Mouse (Mus musculus): ENCODE measurements around the gene Dhcr24. TPM values are rescaled to one million over a fixed set of nuclear protein-coding genes. Genes with fewer than 3 reads are reported as not detected.

Dhcr24 gene
- polyA plus RNA-seq, 1 experiment from 2014 or later, result 11.0 TPM

DNA sequence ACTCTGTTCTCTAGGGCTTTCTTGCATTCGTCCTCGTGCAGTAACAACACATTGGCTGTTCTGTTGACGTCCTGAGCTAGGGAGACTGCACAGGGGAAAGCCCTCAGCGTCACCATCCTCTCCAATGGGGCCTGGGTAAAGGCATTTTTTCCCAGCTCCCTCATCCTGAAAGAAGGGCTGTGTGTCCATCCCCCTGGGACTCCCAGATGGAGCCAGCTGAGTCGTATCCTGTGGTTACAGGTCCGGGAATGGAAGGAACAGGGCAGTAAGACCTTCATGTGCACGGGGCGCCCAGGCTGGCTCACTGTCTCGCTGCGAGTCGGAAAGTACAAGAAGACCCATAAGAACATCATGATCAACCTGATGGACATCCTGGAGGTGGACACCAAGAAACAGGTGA lies 3.3 kb downstream of the Dhcr24 start:
- DNase-seq (ENCODE audit: low spot score), result no peak
- peak overlapping the region; percentile 98; the same call in 1 of the 2 replicates for H3K4me3 ChIP-seq

DNA sequence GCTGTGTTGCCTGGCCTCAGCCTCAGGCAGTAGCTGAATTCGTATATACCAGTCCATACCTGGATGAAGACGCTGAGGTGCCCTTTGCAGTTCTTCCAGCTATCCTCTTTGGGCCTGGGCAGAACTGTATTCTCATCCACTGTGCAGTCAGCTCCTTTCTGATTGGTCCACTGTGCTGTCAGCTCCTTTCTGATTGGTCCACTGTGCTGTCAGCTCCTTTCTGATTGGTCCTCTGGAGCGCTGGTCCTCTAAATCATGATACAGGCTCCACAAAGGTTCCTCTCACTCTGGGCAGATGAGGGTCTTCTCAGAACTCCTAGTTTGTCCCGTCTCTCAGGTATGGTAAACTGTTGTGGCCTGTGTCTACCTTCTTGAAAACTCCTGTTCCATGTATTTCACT lies 8.8 kb downstream of the Dhcr24 start:
- H3K4me1 ChIP-seq, result no peaks in the 10 kb centered on the region
- no peaks in the 10 kb centered on the region for H3K9me3 ChIP-seq (replicated peaks)
- peaks cover 100% of the 10 kb centered on the region for H3K36me3 ChIP-seq
- WGBS, result 90% methylated on average over 4 of the region's 4 CpGs
- H3K4me3 ChIP-seq, result no peak overlapping the region
- no peak for DNase-seq (ENCODE audit: low spot score)
- peaks cover 10% of the 10 kb centered on the region for H3K27me3 ChIP-seq (ENCODE audit: low read depth, poor library complexity, severe bottlenecking)
- H3K27ac ChIP-seq (replicated peaks), result no peak overlapping the region

More for the DNA sequence above, 3.3 kb downstream of the Dhcr24 start:
- Histone ChIP-seq H3K27me3 (ENCODE audit: low read depth, poor library complexity, severe bottlenecking) (peaks cover 30% of the 10 kb centered on the region), H3K9me3 (replicated peaks) (no peaks in the 10 kb centered on the region), H3K4me1 (peaks cover 46% of the 10 kb centered on the region), H3K36me3 (peaks cover 62% of the 10 kb centered on the region), H3K27ac (replicated peaks) (no peak overlapping the region)
- WGBS, result 93% methylated on average over 11 of the region's 11 CpGs

DNA sequence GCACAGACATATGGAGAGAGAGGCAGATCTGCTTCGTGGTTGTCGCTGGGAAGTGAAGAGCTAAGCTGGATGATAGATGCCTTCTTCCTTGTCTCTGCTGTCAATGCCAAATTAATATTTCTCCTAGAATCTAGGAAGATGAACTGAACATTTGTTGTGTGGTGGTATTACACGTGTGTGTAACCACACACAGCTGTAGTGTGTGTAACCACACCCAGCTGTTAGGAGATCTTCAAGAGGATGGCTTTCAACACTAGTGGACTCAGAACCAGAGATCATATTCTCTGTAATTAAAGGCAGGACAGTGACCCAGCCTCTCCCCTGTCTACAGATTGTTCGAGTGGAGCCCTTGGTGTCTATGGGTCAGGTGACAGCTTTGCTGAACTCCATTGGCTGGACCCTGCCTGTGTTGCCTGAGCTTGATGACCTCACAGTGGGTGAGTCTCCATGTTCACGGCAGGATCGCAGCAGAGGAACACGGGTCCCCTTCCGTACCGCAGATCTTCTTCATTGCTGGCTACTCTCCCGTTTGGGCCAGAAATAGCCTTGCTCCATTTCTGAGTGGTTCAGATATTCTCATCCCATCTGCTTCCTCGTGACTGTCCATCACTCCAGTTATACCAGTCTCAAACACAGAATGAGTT lies 10.4 kb downstream of the Dhcr24 start:
- no peak overlapping the region for H3K4me3 ChIP-seq
- DNase-seq (ENCODE audit: low spot score), result no peak
- H3K27me3 ChIP-seq (ENCODE audit: low read depth, poor library complexity, severe bottlenecking), result no peaks in the 10 kb centered on the region
- 93% methylated on average over 11 of the region's 11 CpGs for WGBS
- no peaks in the 10 kb centered on the region for H3K9me3 ChIP-seq (replicated peaks)
- H3K36me3 ChIP-seq, result peaks cover 100% of the 10 kb centered on the region
- no peak overlapping the region for H3K27ac ChIP-seq (replicated peaks)
- H3K4me1 ChIP-seq, result no peaks in the 10 kb centered on the region

DNA sequence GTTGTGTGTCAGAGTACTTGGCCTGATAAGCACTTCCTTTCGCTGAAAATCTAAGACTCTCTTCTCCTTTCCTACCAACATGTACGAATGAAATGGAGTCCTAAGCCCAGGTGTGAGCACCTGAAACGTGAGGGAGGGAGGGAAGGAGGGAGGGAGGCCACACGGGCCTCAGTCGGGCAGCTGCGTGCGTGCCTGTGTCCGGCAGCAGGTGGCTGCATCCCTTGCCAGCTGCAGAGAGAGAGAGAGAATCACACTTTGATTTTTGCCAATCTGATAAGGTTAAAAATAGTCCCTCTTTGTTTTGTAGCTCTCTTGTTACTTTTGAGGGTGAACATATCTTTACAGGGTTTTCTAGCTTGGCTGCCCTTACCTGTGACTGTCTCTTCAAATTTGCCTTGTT lies 14.2 kb downstream of the Dhcr24 start:
- Histone ChIP-seq H3K4me3 (no peak overlapping the region), H3K27me3 (ENCODE audit: low read depth, poor library complexity, severe bottlenecking) (no peaks in the 10 kb centered on the region), H3K36me3 (peaks cover 100% of the 10 kb centered on the region), H3K4me1 (no peaks in the 10 kb centered on the region), H3K27ac (replicated peaks) (no peak overlapping the region), H3K9me3 (replicated peaks) (no peaks in the 10 kb centered on the region)
- DNase-seq (ENCODE audit: low spot score), result no peak
- WGBS, result 91% methylated on average over 8 of the region's 8 CpGs

DNA sequence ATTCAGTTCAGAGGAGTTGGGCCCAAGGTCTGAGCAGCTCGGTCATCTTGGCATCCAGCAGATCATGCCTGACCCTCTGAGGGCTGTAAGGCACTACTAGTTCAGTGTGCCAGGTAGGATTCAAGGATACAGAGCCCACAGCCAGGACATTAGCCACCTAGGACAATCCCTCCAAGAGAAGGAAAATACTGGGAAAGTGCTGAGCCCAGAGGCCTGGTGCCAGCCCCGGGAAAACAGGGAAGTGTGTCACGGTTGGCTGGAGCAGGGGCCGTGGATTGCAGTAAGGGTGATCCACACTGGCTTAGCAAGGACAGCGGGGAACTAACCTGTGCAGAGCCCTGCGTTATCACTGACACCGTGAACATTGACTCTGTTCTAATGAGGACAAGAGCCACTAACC lies 16.7 kb downstream of the Dhcr24 start:
- Histone ChIP-seq H3K4me1 (no peaks in the 10 kb centered on the region), H3K9me3 (replicated peaks) (no peaks in the 10 kb centered on the region), H3K4me3 (no peak overlapping the region), H3K27me3 (ENCODE audit: low read depth, poor library complexity, severe bottlenecking) (no peaks in the 10 kb centered on the region), H3K36me3 (peaks cover 100% of the 10 kb centered on the region), H3K27ac (replicated peaks) (no peak overlapping the region)
- no peak for DNase-seq (ENCODE audit: low spot score)
- 76% methylated on average over 7 of the region's 7 CpGs for WGBS

DNA sequence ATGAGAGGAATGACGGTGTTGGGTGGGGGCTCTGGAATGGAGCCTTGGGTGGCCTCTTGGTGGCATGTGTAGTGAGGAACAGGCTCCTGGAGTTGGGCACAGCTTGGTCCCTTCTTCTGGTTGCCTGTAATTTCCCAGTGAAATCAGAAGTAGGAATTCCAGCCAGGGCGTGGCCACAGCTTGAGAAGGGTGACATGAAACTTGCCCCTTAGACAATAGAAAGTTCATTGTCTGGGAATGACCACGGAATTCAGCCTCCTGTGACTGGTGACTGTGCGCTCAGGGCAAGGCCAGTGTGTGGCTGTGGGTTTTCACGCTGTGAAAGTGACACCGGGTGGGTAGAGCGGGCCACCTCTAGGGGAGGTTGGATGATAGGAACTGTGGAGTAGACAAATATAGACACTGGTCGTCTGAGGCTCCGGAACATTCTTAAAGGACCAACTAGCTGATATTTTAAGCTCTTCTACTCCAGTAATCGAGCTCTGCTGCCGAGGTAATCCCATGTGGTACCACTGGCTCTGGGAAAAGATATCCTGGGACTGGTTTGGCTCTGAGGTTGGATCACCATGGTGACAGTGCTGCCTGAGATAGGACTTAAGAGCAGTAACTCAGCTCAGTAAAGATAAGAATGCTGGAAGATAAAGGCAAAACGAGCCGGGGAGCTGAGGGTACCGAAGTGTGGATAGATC lies 20.5 kb downstream of the Dhcr24 start:
- Histone ChIP-seq H3K36me3 (peaks cover 100% of the 10 kb centered on the region), H3K9me3 (replicated peaks) (no peaks in the 10 kb centered on the region), H3K4me3 (no peak overlapping the region), H3K27ac (replicated peaks) (no peak overlapping the region), H3K4me1 (no peaks in the 10 kb centered on the region), H3K27me3 (ENCODE audit: low read depth, poor library complexity, severe bottlenecking) (no peaks in the 10 kb centered on the region)
- no peak for DNase-seq (ENCODE audit: low spot score)
- 92% methylated on average over 14 of the region's 14 CpGs for WGBS

DNA sequence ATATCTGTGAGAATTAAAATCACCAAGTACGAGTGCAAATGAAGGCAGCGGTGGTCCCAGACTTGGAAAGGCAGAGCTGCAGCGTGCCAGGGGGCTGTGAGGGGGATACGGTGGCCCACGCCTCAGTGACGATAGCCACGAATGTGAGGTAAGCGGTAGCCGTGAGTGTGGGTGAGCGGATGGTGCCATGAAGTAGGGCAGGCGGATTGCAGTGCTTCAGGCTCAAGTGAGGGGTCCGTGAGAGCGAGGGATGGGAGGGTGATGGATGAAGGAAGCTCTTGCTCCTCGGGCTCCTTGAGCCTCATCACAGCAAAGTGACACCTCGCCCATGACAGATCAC lies 21.0 kb downstream of the Dhcr24 start:
- Histone ChIP-seq H3K4me3 (no peak overlapping the region), H3K4me1 (no peaks in the 10 kb centered on the region), H3K36me3 (peaks cover 100% of the 10 kb centered on the region), H3K9me3 (replicated peaks) (no peaks in the 10 kb centered on the region), H3K27ac (replicated peaks) (no peak overlapping the region), H3K27me3 (ENCODE audit: low read depth, poor library complexity, severe bottlenecking) (no peaks in the 10 kb centered on the region)
- WGBS, result 95% methylated on average over 15 of the region's 15 CpGs
- no peak for DNase-seq (ENCODE audit: low spot score)

DNA sequence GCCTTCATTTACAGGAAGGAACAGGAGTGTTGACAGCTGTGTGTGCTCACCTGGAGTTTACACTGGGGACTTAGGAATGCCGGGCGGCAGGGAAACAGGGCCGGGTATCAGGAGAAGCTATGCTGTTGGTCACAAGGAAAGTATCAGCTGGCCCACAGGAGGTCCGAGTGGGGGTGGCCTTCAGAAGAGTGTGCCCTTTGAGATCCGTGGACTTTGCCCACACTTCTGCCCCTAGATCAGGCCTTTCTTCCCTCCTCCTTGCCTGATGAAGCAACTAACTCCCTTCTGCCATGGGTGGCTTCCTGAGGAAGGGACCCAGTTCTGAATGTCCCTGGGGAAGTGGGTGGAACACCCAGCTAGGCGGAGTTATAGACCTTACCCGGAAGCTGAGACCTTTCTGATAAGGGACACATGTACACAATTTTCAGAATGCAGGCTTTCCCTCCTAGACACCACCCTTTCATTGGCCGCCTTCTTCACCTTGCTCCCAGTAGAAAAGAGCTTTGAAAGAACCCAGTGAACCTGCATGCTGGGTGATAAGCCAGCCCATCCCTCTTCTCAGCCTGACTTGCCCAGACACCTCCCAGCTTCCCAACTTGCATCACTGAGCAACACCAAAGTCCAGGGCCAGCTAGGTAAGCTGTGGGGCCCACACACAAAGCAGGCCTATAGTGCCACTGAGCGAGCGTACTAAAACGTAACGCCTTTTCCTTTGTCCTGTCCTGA lies 21.8 kb downstream of the Dhcr24 start:
- no peak for DNase-seq (ENCODE audit: low spot score)
- 90% methylated on average over 12 of the region's 12 CpGs for WGBS
- Histone ChIP-seq H3K9me3 (replicated peaks) (no peaks in the 10 kb centered on the region), H3K27ac (replicated peaks) (0 out of 2 replicates have a peak overlapping the region, but pooled peaks have one; percentile 13), H3K4me3 (no peak overlapping the region), H3K4me1 (no peaks in the 10 kb centered on the region), H3K36me3 (peaks cover 100% of the 10 kb centered on the region), H3K27me3 (ENCODE audit: low read depth, poor library complexity, severe bottlenecking) (no peaks in the 10 kb centered on the region)

DNA sequence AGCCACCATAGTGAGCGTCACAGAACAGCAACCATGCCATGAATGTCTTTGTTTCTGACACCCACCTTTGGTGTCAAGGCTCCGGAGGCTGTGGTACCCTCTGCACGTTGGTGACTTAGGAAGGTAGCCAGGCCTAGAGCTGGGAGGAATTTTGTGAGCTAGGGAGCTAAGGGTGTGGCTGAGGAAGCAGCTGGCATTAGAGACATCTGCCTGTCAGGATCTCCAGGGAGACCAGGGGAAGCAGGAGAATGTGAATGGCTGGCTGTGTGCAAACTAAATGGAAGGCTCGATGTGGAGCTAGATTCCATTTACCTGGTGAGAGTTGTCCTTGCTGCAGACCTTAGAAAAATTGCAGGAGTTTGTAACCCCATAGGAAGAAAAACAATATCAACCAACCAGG lies 23.8 kb downstream of the Dhcr24 start:
- Histone ChIP-seq H3K4me3 (no peak overlapping the region), H3K4me1 (no peaks in the 10 kb centered on the region), H3K9me3 (replicated peaks) (no peaks in the 10 kb centered on the region), H3K27ac (replicated peaks) (no peak overlapping the region), H3K27me3 (ENCODE audit: low read depth, poor library complexity, severe bottlenecking) (no peaks in the 10 kb centered on the region), H3K36me3 (peaks cover 100% of the 10 kb centered on the region)
- DNase-seq (ENCODE audit: low spot score), result no peak
- WGBS, result 96% methylated on average over 4 of the region's 4 CpGs

DNA sequence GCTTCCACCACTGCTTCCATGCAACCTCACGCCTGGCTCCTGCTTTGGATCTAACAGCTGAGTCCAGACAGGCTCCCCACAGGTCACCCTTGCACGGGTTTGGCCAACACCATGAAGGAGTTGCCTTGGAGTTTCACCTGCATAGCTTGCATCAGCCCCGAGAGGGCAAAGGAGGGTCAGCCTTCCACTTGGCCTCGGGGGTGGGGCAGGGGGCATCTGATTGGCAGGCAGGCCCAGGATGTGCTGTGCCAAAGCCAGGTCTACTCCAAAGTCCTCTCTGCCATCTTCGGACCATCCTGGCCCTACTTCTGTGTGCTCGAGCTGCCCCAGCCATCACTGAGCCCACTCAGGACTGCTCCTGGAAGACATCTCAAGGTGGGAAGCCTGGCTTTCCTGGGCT lies 26.2 kb downstream of the Dhcr24 start:
- no peak for DNase-seq (ENCODE audit: low spot score)
- Histone ChIP-seq H3K4me3 (no peak overlapping the region), H3K27me3 (ENCODE audit: low read depth, poor library complexity, severe bottlenecking) (no peaks in the 10 kb centered on the region), H3K4me1 (no peaks in the 10 kb centered on the region), H3K9me3 (replicated peaks) (no peaks in the 10 kb centered on the region), H3K36me3 (peaks cover 94% of the 10 kb centered on the region), H3K27ac (replicated peaks) (no peak overlapping the region)
- WGBS, result 90% methylated on average over 6 of the region's 6 CpGs

DNA sequence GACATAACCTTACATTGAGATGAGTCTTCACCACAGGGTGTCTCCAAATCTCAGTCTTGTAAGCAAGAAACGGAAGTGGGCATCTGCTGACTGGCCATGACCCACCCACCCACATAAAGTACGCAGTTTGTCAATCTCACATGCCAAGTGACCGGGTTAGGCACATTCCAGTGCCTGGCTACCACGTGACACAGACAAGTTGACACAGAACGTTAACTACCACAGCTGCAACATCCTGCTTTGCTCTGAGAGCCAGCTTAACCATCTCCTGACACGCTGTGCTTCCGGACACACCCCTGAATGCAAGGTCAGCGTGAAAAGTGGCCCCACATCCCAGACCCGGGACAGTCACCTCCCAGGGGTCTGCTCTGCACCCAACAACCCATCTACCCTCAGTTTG lies 29.3 kb downstream of the Dhcr24 start:
- Histone ChIP-seq H3K9me3 (replicated peaks) (no peaks in the 10 kb centered on the region), H3K36me3 (peaks cover 64% of the 10 kb centered on the region), H3K27me3 (ENCODE audit: low read depth, poor library complexity, severe bottlenecking) (no peaks in the 10 kb centered on the region), H3K27ac (replicated peaks) (no peak overlapping the region), H3K4me3 (no peak overlapping the region), H3K4me1 (no peaks in the 10 kb centered on the region)
- WGBS, result 85% methylated on average over 9 of the region's 9 CpGs
- no peak for DNase-seq (ENCODE audit: low spot score)

DNA sequence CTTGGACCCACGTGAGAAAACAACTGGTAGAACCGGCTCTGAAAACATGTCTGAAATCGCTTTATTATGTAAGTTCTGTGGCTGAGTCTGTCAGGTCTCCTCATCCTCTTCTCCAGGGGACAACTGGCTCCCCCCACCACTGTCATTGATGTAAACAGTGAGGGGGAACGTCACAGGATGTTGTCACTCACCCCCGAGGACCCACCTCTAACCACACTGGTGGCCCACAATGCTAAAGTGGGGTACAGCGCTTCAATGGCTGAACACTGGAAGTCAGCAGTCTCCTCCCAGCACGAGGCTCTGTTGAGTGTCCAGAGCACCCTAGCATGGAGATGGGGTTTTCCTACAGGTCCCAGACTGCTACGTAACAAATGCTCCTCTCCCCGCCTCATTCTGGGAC lies 30.0 kb downstream of the Dhcr24 start:
- Histone ChIP-seq H3K9me3 (replicated peaks) (no peaks in the 10 kb centered on the region), H3K27me3 (ENCODE audit: low read depth, poor library complexity, severe bottlenecking) (no peaks in the 10 kb centered on the region), H3K27ac (replicated peaks) (no peak overlapping the region), H3K36me3 (peaks cover 56% of the 10 kb centered on the region), H3K4me1 (no peaks in the 10 kb centered on the region), H3K4me3 (no peak overlapping the region)
- WGBS, result 85% methylated on average over 9 of the region's 9 CpGs
- DNase-seq (ENCODE audit: low spot score), result no peak

DNA sequence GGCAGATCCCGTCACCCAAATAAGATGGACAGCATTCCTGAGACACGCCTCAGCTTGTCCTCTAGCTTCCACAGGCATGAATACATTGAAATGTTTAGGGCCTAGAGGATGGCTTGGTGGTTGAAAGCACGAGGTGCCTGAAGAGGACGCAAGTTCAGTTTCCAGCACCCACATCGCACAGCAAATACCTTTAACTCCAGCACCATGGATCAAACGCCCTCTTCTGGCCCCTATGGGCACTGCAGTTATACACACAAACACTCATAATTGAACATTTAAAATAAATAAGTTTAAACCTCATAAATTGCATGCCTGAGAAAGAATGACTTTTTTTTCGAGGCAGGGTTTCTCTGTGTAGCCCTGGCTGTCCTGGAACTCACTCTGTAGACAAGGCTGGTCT lies 32.8 kb downstream of the Dhcr24 start:
- Histone ChIP-seq H3K27me3 (ENCODE audit: low read depth, poor library complexity, severe bottlenecking) (no peaks in the 10 kb centered on the region), H3K36me3 (peaks cover 29% of the 10 kb centered on the region)
- 64% methylated on average over 7 of the region's 7 CpGs for WGBS

More for the DNA sequence above, 32.8 kb downstream of the Dhcr24 start:
- Histone ChIP-seq H3K4me3 (no peak overlapping the region), H3K27ac (replicated peaks) (no peak overlapping the region), H3K9me3 (replicated peaks) (no peaks in the 10 kb centered on the region), H3K4me1 (no peaks in the 10 kb centered on the region)
- DNase-seq (ENCODE audit: low spot score), result no peak
